Mouse (Mus musculus): ENCODE results near the gene Flrt2. TPM values are rescaled to one million over a fixed set of nuclear protein-coding genes. Genes with fewer than 3 reads are reported as not detected.
A peak's percentile ranks its signal among the peaks of the same experiment; 100 is the strongest.

Flrt2 gene
- polyA plus RNA-seq, 1 experiment from 2014 or later, result 31.0 TPM

DNA sequence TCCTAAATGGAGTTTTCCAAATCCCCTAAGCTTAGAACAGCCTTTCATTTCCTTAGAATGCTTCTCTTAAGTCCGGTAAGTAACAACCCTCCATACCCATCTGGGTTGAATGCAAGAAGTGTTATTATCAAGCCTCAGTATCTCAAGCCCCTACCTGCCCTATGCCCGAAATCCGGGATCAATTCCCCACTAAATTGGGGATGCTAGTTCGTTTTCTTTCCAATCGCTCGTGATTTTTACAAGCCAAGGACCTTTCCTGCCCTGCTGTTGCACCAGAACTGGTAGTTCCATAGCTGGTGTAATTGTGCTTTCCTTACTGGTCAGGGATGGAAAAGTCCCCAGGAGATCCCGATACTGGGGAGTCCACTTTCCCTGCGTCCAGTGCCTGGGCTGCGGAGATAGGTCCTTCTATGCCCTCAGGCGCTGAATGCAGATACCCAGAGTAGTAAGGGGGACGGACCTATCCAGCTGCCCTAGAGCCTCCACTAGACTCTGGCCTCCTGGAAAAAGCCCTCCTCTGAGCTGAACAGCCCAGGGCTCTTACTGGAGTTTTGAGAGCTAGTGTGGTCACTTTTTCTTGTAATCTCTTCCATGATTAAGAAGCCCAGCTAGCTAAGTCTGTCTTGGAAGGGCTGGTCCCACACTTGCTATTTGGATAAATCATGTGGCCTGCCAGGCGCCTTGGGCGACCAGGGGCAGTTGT, 1.1 kb downstream of the Flrt2 start:
- ATAC-seq, result no peak
- peaks cover 11% of the 10 kb centered on the region; the same call in 1 of the 2 replicates for H3K4me1 ChIP-seq (ENCODE audit: control insufficient read depth, insufficient read depth, low read length)
- WGBS, result 7% methylated on average over 13 of the region's 13 CpGs
- H3K9me3 ChIP-seq (replicated peaks; ENCODE audit: control insufficient read depth, low read length), result no peaks in the 10 kb centered on the region
- DNase-seq (ENCODE audit: low spot score), result peak; percentile 17
- no peak overlapping the region; the same call in 1 of the 2 replicates for H3K27ac ChIP-seq (ENCODE audit: low read depth, low read length)
- no peaks in the 10 kb centered on the region for H3K36me3 ChIP-seq (ENCODE audit: control insufficient read depth, insufficient read depth, low read length)
- H3K4me2 ChIP-seq (ENCODE audit: low read length), result peak overlapping the region; percentile 83
- no peaks in the 10 kb centered on the region for H3K27me3 ChIP-seq (replicated peaks; ENCODE audit: control insufficient read depth, insufficient read depth, low read length)
- peak overlapping the region; percentile 91 for H3K9ac ChIP-seq (ENCODE audit: low read length)
- H3K4me3 ChIP-seq (ENCODE audit: low read depth, low read length), result peak overlapping the region; percentile 75

DNA sequence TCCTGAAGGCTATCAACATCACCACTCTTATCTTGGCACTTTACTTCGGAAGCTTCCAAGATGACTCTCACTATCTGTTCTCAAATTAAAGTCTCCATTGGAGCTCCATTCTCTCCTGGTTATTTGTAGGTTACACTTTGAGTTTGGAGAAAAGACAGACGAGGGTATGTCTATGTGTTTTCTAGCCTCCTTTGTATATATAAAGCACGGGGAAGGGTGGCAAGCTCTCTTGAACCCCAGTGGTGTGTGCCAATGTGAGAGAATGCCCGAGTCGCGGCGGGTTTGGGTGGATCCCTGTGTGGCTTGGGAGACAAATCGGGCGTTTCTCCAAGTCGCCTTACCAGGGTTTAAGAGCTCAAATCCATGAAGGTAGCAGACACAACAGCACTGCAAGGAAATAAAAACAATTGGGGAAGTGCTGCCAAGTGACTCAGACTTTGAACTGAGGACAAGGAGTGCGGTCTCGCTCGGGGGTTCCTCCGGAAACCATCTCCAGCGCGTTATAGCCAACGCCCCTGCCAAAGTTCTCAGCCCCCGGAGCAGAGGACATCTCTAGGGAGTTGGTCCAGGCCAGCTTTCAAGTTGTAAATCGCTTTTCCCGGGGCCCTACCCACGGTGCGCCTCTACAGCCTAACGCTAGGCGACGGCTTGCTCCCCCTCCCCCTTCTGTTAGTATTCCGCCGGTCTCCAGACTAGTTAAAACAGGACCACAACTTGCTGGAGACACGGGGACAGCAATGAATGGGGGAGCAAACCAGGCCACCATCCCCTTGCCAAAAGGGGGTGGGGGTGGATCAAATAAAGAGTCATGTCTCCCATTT, 1.8 kb downstream of the Flrt2 start:
- peak overlapping the region; percentile 91 for H3K27ac ChIP-seq (ENCODE audit: low read depth, low read length)
- DNase-seq (ENCODE audit: low spot score) (peak; percentile 72), ATAC-seq (0 out of 2 replicates have a peak, but pooled peaks have one; percentile 2)
- no peaks in the 10 kb centered on the region for H3K27me3 ChIP-seq (replicated peaks; ENCODE audit: control insufficient read depth, insufficient read depth, low read length)
- H3K4me3 ChIP-seq (ENCODE audit: low read depth, low read length), result peak overlapping the region; percentile 75
- WGBS, result 1% methylated on average over 28 of the region's 28 CpGs
- H3K9ac ChIP-seq (ENCODE audit: low read length), result peak overlapping the region; percentile 91
- peak overlapping the region; percentile 83 for H3K4me2 ChIP-seq (ENCODE audit: low read length)
- H3K9me3 ChIP-seq (replicated peaks; ENCODE audit: control insufficient read depth, low read length), result no peaks in the 10 kb centered on the region
- H3K36me3 ChIP-seq (ENCODE audit: control insufficient read depth, insufficient read depth, low read length), result no peaks in the 10 kb centered on the region
- H3K4me1 ChIP-seq (ENCODE audit: control insufficient read depth, insufficient read depth, low read length), result peaks cover 12% of the 10 kb centered on the region; the same call in 1 of the 2 replicates

DNA sequence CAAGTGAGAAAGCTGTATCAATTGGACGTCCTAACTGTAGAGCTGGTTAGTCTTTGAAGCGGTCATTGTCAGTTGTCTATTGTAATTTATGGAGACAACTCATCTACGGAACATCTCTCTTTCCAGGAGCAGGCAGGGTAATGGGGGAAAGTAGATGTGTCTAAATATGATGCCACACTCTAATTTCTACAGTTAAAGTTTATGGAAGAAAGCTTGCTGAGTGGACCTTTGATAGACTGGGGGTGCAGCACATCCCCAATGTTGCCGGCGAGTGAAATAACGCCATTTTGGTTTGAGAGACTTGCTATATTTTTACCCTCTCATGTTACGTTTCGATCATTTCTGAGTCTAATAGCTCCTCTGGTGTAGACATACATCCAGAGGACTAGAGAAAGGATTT, 2.5 kb downstream of the Flrt2 start:
- peak; percentile 6 for ATAC-seq
- Histone ChIP-seq H3K4me1 (ENCODE audit: control insufficient read depth, insufficient read depth, low read length) (peaks cover 12% of the 10 kb centered on the region; the same call in 1 of the 2 replicates), H3K9me3 (replicated peaks; ENCODE audit: control insufficient read depth, low read length) (no peaks in the 10 kb centered on the region), H3K9ac (ENCODE audit: low read length) (peak overlapping the region; percentile 91), H3K27me3 (replicated peaks; ENCODE audit: control insufficient read depth, insufficient read depth, low read length) (no peaks in the 10 kb centered on the region), H3K4me2 (ENCODE audit: low read length) (peak overlapping the region; percentile 83), H3K36me3 (ENCODE audit: control insufficient read depth, insufficient read depth, low read length) (no peaks in the 10 kb centered on the region), H3K4me3 (ENCODE audit: low read depth, low read length) (peak overlapping the region; percentile 75), H3K27ac (ENCODE audit: low read depth, low read length) (peak overlapping the region; percentile 91)
- no peak for DNase-seq (ENCODE audit: low spot score)
- 1% methylated on average over 8 of the region's 8 CpGs for WGBS

DNA sequence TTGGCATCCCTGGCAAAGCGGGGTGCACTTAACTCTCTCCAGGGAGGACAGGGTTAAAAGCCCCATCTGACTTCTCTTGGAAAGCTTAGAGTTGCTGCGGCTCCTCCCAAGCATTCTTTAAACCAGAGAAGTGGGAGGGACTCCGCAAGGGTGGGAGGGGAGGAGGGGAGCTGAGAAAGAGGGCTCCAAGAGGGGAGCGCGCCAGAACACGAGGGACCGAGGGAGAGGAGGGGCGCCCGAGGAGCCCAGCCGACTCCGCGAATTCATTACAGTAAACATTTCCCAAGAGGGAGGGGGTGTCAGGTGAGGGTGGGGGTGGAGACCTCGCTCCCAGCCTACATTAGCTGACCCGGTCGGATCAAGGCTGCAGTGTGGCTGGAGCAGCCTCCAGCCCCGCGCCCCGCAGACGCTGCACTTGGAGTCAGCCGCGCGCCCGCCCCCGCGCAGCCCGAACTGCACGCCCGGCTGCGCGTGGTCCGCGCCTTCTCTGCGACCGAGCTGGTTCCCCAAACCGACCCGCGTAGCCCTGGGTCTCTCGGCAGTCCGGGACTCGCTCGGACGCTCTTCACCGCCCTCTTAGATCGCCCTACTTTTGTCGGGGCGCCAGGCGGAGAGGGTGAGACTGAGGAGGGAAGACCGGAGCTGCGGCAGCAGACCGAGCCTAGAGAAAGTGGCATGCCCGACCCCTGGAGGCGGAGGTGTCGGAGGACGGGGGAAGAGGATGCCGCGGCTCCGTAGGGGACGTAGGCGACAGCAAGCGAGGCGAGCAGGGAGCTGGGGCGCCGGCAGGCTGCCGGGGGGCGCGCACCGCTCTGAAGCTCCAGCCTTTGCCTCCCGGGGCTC, 3.2 kb downstream of the Flrt2 start:
- H3K9me3 ChIP-seq (replicated peaks; ENCODE audit: control insufficient read depth, low read length), result no peaks in the 10 kb centered on the region
- peaks cover 12% of the 10 kb centered on the region; the same call in 1 of the 2 replicates for H3K4me1 ChIP-seq (ENCODE audit: control insufficient read depth, insufficient read depth, low read length)
- DNase-seq (ENCODE audit: low spot score) (peak; percentile 97), ATAC-seq (peak; percentile 91)
- H3K27ac ChIP-seq (ENCODE audit: low read depth, low read length), result peak overlapping the region; percentile 91
- no peaks in the 10 kb centered on the region for H3K36me3 ChIP-seq (ENCODE audit: control insufficient read depth, insufficient read depth, low read length)
- H3K9ac ChIP-seq (ENCODE audit: low read length), result peak overlapping the region; percentile 91
- under 1% methylated on average over 64 of the region's 68 CpGs for WGBS
- no peaks in the 10 kb centered on the region for H3K27me3 ChIP-seq (replicated peaks; ENCODE audit: control insufficient read depth, insufficient read depth, low read length)
- H3K4me2 ChIP-seq (ENCODE audit: low read length), result peak overlapping the region; percentile 83
- peak overlapping the region; percentile 75 for H3K4me3 ChIP-seq (ENCODE audit: low read depth, low read length)

DNA sequence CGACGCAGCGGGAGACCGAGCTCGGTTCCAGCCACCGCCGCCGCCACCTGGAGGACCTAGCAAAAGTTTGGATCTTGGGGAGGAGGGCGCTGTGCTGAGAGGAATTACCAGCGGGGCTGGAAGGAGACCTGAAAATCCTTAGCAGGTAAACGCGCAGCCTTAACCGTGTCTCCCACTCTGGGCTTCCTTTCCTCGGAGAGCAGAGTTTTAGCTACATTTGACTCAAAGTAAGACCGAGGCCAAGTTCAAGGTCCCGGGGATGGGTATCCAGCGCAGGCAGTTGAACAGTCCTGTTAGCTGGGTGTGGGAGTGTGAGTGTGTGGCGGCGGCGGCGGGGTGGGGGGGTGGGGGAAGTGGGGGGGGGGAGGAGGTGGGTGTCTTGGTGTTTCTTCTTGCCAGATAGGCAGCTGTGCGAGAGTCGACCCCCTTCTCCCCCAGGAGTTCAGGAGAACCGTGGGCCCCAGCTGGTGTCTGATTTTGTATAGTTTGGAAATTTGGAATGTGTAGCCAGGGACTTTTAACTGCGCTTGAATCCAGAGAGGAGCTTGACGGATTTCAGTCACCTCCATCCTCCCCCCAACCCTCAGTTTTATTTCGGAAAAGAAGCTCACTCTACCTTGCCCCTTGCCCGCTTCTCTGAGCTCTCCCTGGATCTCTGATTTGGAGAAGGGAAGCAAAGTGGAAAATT, 4.0 kb downstream of the Flrt2 start:
- Histone ChIP-seq H3K9ac (ENCODE audit: low read length) (peak overlapping the region; percentile 91), H3K4me2 (ENCODE audit: low read length) (peak overlapping the region; percentile 83), H3K27me3 (replicated peaks; ENCODE audit: control insufficient read depth, insufficient read depth, low read length) (no peaks in the 10 kb centered on the region), H3K36me3 (ENCODE audit: control insufficient read depth, insufficient read depth, low read length) (no peaks in the 10 kb centered on the region), H3K27ac (ENCODE audit: low read depth, low read length) (peak overlapping the region; percentile 91), H3K9me3 (replicated peaks; ENCODE audit: control insufficient read depth, low read length) (no peaks in the 10 kb centered on the region), H3K4me1 (ENCODE audit: control insufficient read depth, insufficient read depth, low read length) (peaks cover 12% of the 10 kb centered on the region; the same call in 1 of the 2 replicates), H3K4me3 (ENCODE audit: low read depth, low read length) (peak overlapping the region; percentile 75)
- ATAC-seq (peak; percentile 9; the same call in 1 of the 2 replicates), DNase-seq (ENCODE audit: low spot score) (peak; percentile 29)
- WGBS, result under 1% methylated on average over 23 of the region's 28 CpGs

DNA sequence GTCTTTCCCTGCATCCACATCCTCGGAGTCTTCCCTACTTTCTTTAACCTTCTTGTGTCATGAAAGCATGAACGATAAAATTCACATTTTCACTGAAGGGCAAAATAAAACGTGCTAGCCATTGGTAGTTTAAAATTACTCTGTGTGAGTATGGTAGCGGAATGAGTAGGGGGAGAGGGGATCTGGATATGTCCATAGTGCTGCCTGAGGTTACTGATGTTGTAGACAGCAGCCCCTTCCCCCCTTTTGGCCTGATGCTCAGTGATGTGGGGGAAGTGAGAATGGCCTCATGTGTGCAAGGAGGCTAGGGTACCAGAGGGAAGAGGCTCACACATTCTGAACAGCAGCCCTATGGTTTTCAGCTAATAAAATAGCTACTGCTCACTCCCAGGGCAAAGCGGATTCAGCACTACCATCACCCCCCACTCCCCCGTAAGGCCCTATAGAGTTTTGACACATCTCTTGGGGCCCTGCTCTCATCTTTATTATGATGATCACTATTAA, 4.5 kb downstream of the Flrt2 start:
- H3K27me3 ChIP-seq (replicated peaks; ENCODE audit: control insufficient read depth, insufficient read depth, low read length), result no peaks in the 10 kb centered on the region
- no peak for ATAC-seq
- 8% methylated on average over 6 of the region's 6 CpGs for WGBS
- no peaks in the 10 kb centered on the region for H3K9me3 ChIP-seq (replicated peaks; ENCODE audit: control insufficient read depth, low read length)
- peak; percentile 44 for DNase-seq (ENCODE audit: low spot score)
- H3K9ac ChIP-seq (ENCODE audit: low read length), result peak overlapping the region; percentile 91
- no peaks in the 10 kb centered on the region for H3K36me3 ChIP-seq (ENCODE audit: control insufficient read depth, insufficient read depth, low read length)
- peak overlapping the region; percentile 83 for H3K4me2 ChIP-seq (ENCODE audit: low read length)
- H3K4me3 ChIP-seq (ENCODE audit: low read depth, low read length), result peak overlapping the region; percentile 75
- peaks cover 12% of the 10 kb centered on the region; the same call in 1 of the 2 replicates for H3K4me1 ChIP-seq (ENCODE audit: control insufficient read depth, insufficient read depth, low read length)
- peak overlapping the region; percentile 59; the same call in 1 of the 2 replicates for H3K27ac ChIP-seq (ENCODE audit: low read depth, low read length)

DNA sequence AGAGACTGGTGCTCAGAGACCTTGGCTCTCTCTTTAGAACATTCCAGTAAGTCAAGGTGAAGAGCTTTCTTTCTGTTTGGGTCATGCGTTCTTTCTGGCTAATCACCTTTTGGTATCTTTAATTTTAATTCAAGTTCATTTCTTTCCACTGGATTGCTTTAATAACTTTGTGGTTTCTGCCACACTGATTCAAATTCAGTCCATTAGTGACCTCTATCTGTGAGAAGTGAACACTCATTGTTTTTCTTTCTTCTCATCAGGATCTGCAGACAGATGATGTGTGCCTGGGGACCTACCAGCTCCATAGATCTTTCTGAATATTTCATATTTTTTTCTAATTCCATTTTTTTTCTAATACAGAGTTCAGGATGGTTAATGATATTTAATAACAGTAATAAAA, 6.5 kb downstream of the Flrt2 start:
- H3K4me1 ChIP-seq (ENCODE audit: control insufficient read depth, insufficient read depth, low read length), result 0 out of 2 replicates have a peak, but pooled peaks cover 9% of the 10 kb centered on the region
- H3K9ac ChIP-seq (ENCODE audit: low read length), result peak overlapping the region; percentile 30; the same call in 1 of the 2 replicates
- WGBS, result 57% methylated on average over 1 of the region's 1 CpGs
- H3K4me3 ChIP-seq (ENCODE audit: low read depth, low read length), result peak overlapping the region; percentile 75
- H3K9me3 ChIP-seq (replicated peaks; ENCODE audit: control insufficient read depth, low read length), result no peaks in the 10 kb centered on the region
- H3K27ac ChIP-seq (ENCODE audit: low read depth, low read length), result no peak overlapping the region
- no peaks in the 10 kb centered on the region for H3K27me3 ChIP-seq (replicated peaks; ENCODE audit: control insufficient read depth, insufficient read depth, low read length)
- ATAC-seq, result no peak
- no peak for DNase-seq (ENCODE audit: low spot score)
- H3K4me2 ChIP-seq (ENCODE audit: low read length), result peak overlapping the region; percentile 83
- H3K36me3 ChIP-seq (ENCODE audit: control insufficient read depth, insufficient read depth, low read length), result no peaks in the 10 kb centered on the region

DNA sequence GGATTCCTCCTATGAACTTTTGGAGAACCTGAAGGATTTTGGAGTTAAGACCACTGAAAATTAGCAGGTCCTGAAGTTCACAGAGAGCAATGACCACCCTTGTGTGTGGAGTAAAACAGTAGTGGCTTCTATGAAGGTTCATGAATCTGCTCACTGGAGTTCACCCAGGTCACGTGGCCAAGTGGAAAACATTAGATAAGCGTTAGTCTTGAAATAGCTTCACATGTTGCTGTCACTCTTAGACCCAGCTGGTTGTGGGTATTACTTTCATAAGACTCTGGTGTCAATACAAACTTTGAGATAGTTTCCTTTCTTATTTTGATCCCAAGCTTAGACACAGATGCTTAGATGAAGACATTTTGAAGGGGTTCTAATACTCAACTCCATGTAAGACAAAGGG, 8.7 kb downstream of the Flrt2 start:
- Histone ChIP-seq H3K9me3 (replicated peaks; ENCODE audit: control insufficient read depth, low read length) (no peaks in the 10 kb centered on the region), H3K9ac (ENCODE audit: low read length) (no peak overlapping the region), H3K27me3 (replicated peaks; ENCODE audit: control insufficient read depth, insufficient read depth, low read length) (no peaks in the 10 kb centered on the region), H3K4me2 (ENCODE audit: low read length) (no peak overlapping the region), H3K4me1 (ENCODE audit: control insufficient read depth, insufficient read depth, low read length) (0 out of 2 replicates have a peak, but pooled peaks cover 6% of the 10 kb centered on the region), H3K4me3 (ENCODE audit: low read depth, low read length) (no peak overlapping the region), H3K27ac (ENCODE audit: low read depth, low read length) (no peak overlapping the region), H3K36me3 (ENCODE audit: control insufficient read depth, insufficient read depth, low read length) (no peaks in the 10 kb centered on the region)
- ATAC-seq (no peak), DNase-seq (ENCODE audit: low spot score) (no peak)
- 88% methylated on average over 2 of the region's 2 CpGs for WGBS

Measured in forebrain, embryonic 14.5 days (tissue).